Mouse (Mus musculus) spleen, adult 18-20 months (tissue): ENCODE results near the gene Dazap1.

Experiments used
- DNase-seq, 2 experiments: peaks; one replicate each; pipeline ENCODE4 v3.0.0; 2022; ENCODE audit warnings: mixed read lengths in 2 of 2

Gene Dazap1

DNA sequence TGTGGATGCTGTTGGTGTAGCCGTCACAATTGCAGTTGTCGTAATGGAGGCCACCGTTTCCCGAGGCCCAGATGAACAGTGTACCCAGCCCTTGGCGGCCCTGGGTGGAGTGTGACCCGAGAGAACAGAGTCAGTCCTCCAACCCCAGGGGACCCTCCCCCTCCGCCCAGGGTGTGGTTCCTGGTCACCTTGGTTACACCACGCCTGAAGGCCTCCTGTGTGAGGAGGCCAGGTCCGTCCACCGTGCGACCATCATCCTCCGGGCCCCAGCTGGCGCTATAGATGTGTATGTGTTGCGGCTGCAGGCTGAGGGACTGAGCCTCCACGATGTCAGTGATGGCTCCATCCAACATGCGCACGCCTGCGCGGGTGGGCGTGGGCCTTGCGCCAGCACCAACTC lies 63.8 kb downstream of the Dazap1 start:
- DNase-seq = no peak

DNA sequence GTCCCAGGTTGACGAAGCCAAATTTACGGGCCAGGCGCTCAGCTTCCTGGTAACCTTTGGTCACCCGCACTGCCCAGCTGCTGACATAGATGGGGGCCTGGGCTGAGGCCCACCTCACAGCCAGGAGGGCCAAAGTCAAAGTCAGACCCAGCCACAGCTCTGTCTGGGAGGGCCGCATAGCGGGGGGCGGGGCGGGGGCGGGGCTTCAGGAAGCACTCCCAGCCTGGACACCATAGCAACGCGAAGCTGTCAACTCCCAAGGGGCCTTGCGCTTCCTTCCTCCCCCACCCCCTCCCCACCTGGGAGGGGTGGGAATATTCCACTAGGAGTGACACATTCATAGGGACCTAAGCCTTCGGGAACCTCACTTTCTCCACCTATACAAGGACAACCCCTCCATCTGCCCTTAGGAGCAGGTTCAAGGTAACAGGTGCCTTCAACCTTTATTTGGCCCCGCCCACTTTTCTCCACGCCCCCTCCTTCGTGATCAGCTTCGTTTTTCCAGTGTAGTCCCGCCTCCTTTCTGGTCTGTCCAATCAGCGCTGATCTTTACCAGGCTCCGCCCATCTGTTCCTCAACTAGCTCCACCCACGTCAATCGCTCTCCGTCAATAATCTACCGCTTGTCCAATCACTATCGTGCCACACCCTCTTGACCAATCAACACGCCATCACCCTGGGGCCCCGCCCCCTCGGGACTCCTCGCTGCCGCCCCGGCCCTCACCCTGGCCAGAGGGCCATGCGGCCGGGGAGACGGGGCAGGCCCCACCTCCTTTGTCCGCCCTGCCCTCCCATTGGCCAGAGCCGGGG lies 68.2 kb downstream of the Dazap1 start, which contains the start of the genes Pcsk4 and Reep6:
Gene Pcsk4 (minus strand): TSS at position 226 of the 809 bp plus-strand sequence.
Gene Reep6 (plus strand): TSS at position 681 of the 809 bp plus-strand sequence.
- DNase-seq = peak; percentile 88 to 90

DNA sequence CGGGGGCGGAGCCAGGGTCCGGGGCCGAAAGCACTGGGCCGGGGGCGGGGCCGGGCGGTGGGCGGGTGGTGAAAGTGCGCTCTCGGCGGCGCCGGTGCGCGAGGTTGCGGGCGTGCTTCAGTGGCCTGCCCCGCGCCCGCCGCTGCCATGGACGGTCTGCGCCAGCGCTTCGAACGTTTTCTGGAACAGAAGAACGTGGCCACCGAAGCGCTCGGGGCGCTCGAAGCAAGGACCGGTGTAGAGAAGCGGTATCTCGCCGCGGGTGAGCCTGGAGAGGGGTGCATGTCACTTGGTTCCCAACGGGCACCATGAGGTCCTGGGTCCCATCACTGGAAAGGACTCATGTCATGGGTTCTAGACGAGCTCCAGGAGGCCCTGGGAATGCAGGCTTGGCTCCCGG lies 68.8 kb downstream of the Dazap1 start:
- DNase-seq = no peak

DNA sequence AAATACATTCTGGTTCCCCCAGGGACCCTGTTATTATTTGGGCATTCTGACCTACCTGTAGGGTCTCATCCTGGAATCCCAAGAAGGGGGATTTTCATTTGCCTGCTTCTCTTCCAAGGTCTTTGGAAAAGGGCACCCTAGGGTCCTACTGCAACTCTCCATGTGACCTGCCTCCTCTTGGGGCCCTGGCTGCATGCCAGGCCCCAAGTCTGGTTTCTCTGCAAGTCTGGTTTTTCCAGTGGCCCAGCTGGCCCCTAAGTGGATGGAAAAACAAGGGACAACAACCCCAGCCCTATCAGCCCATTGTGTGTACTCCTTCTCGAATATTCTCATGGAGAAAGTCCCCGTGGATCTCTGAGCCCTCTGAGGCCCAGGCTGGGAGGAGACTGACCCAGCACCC lies 69.6 kb downstream of the Dazap1 start:
- no peak for DNase-seq

DNA sequence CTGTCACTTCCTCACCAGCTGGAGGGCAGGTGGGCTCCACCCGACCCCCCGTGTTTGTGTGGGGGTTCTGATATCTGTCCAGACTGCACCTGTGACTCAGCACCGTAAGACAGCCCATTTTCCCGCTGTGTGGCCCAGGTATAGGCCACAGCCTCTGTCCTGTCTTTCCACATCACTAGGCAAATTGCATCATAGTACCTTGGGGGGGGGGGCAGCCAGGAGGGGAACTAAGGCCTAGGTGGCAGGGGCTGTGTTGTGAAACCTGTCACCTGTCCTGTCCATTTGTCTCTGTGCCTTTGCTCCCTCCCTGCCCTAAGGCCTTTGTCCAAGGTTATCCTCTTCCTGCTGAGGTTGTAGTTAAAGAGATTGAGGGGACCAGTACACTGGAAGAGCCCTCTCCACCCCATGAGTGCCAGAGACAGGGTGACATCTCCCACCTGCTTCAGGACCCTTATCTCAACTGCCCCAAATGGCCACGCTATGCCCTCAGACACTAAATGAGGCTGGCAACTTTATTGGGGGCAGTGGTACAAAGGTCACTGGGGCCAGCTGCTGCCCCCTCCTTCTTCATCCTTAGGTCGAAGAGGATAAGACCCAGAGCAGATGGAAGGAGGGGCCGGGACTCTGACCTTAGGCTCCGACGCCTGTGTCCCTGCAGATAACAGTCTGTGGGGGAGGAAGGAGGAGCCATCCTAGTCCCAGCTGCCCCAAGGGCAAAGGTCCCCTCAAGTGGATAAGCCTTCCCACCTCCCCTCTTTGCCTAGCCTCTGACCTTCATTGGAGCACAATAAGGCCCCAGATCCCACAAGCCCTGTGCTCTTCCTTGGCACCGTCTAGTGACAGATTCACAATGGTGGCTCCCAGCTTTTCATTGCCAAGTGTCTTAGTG lies 70.6 kb downstream of the Dazap1 start:
- DNase-seq = no peak

DNA sequence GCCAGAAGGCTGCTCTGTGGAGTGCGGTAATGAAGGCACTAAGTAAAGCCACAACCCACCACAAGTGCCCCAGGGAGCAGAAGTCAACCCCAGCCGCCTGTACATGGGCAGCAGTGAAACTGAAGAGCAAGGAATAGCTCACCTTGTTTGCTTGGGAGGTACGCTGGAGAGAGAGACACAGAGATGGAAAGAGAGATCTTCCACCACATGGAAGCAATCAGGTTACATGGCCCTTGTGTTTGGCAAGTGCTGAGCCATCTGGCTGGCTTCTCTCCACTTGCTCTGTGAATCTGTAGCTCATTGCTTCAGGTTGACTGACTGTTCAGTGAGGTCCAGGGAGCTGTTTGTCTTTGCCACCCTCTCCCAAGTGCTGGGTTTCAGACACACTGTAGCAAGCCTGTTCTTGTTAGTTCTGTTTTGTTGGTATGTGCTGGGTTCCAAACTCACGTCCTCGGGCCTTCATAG lies 71.3 kb downstream of the Dazap1 start:
- DNase-seq = no peak

DNA sequence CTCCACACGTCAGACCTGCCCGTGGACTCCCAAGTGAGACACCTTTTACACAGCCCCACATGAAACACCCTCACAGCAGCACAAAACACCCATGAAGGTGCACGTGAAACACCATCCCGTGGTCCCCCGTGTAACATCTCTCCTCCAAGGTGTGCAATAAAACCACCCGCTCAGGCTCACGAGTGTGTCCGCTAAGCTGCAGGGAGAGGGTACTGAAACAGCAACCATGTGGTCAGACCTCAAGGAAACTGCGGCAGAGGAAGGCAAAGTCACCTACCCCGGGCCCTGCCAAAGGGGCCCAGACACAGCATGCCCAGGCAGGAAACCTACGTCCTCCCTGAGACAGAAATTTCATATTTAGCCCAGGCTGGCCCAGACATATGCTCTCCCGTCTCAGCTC lies 75.0 kb downstream of the Dazap1 start:
- DNase-seq = no peak
